Mouse (Mus musculus) forebrain, embryonic 10.5 days (tissue): Measurements from ENCODE around the gene B3galnt2. TPM values are rescaled to one million over a fixed set of nuclear protein-coding genes. Genes with fewer than 3 reads are reported as not detected.
"Not testable (repeated sequence)": the region's sequence is repeated elsewhere in the genome, so short reads cannot be mapped to it uniquely, and the experiment has no call there.

Source experiments
- DNase-seq: peaks from one replicate; pipeline ENCODE4 v3.0.0-alpha.2; 2017; ENCODE audit warnings: low spot score; ENCODE audit errors: extremely low spot score
- H3K27ac ChIP-seq: fragments of 300-500 bp; sonication (generic); 2 replicates; pipeline ENCODE4 v1.5.1; 2016; ENCODE audit warnings: mild to moderate bottlenecking
- H3K27me3 ChIP-seq: fragments of 300-500 bp; sonication (generic); 2 replicates; pipeline ENCODE4 v1.6.1; 2016; ENCODE audit warnings: mild to moderate bottlenecking; ENCODE audit not compliant: poor library complexity, severe bottlenecking
- H3K36me3 ChIP-seq: fragments of 300-500 bp; sonication (generic); replicated peaks from 2 replicates; pipeline ENCODE4 v1.6.1; 2016; ENCODE audit warnings: mild to moderate bottlenecking, moderate library complexity
- H3K4me1 ChIP-seq: fragments of 300-500 bp; sonication (generic); 2 replicates; pipeline ENCODE4 v1.6.1; 2016
- H3K4me3 ChIP-seq: fragments of 300-500 bp; sonication (generic); 2 replicates; pipeline ENCODE4 v1.5.1; 2016; ENCODE audit warnings: mild to moderate bottlenecking, moderate library complexity
- H3K9me3 ChIP-seq: fragments of 300-500 bp; sonication (generic); 2 replicates; pipeline ENCODE4 v1.6.1; 2016; ENCODE audit warnings: mild to moderate bottlenecking, moderate library complexity
- WGBS: fragments of 180-500 bp; shearing (Covaris S2); methylation state at CpG from one replicate; pipeline ENCODE4 v1.1.7; 2016; 5-methylcytosine and 5-hydroxymethylcytosine counted together
- polyA plus RNA-seq: library from polyadenylated mRNA; unstranded; fragments of >200 nt; fragmentation: Nextera tagmentation; extraction: Ambion mirVana; gene quantifications from 2 replicates; pipeline ENCODE4 v1.2.1, GENCODE M21; 2016

B3galnt2 gene
- polyA plus RNA-seq, 1 experiment from 2014 or later, result 48.1 TPM

DNA sequence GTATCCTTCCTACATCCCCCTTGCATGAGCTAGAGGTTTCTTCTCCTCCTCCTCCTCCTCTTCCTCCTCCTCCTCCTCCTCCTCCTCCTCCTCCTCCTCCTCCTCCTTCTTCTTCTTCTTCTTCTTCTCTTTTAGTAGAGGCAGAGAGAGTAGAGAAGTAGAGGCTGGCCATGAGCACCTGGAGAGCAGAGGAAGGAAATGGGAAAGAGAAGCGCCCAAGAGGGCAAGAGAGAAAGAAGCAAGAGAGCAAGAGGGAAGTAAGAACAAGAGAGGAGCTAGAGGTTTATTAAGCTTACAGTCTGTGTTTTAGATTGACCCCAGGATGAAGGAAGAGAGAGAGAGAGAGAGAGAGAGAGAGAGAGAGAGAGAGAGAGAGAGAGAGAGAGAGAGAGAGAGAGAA lies 27.6 kb downstream of the B3galnt2 start:
- not testable (repeated sequence) for H3K27ac ChIP-seq, H3K9me3 ChIP-seq, H3K27me3 ChIP-seq, H3K4me3 ChIP-seq, H3K4me1 ChIP-seq, DNase-seq
- WGBS, result 59% methylated on average over 1 of the region's 1 CpGs
- H3K36me3 ChIP-seq, result peaks cover 40% of the 10 kb centered on the region

DNA sequence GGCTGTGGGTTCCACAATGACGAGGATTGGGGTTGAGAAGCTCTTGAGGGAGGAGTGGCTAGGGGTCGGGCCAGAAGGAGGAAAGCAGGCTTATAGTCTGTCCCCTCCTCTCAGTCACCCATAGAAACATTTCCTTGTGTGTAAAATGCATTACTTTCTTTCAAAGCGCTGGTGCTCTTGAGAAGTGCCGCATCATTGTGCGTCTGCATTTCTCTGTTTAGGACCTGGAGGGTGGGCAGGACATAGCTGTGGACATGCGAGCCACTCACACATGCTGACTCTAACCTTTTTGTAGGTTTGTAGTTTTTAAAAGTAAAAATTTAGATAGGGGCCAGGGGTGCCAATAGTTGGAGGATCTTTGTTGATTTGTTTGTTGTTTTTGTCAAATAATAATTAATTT lies 29.3 kb downstream of the B3galnt2 start:
- peaks cover 41% of the 10 kb centered on the region for H3K36me3 ChIP-seq
- no peaks in the 10 kb centered on the region for H3K9me3 ChIP-seq
- no peak for DNase-seq
- 87% methylated on average over 6 of the region's 6 CpGs for WGBS
- no peak overlapping the region for H3K27ac ChIP-seq
- no peak overlapping the region for H3K4me3 ChIP-seq
- H3K27me3 ChIP-seq, result no peaks in the 10 kb centered on the region
- H3K4me1 ChIP-seq, result no peaks in the 10 kb centered on the region

DNA sequence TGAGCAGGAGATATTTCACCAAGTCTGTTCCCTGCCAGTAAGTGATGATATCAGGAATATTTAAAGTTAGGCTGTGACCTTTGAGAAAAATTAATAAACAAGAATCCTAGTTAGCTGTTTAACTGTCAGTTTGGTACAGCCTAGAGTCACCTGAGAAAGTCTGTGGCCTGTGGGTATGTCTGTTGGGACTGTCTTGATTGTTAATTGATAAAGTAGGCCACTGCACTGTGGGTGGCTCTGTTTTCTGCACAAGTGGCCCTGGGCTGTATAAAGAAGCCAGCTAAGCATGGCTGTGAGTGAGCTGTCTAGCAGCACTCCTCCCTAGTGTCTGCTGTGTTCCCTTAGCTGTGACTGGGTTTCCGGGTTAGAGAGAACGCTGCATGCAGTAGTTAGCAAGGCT lies 34.9 kb downstream of the B3galnt2 start:
- Histone ChIP-seq H3K27me3 (no peaks in the 10 kb centered on the region), H3K4me3 (no peak overlapping the region), H3K27ac (no peak overlapping the region), H3K36me3 (peaks cover 66% of the 10 kb centered on the region), H3K4me1 (no peaks in the 10 kb centered on the region), H3K9me3 (no peaks in the 10 kb centered on the region)
- WGBS, result 98% methylated on average over 2 of the region's 2 CpGs
- no peak for DNase-seq

DNA sequence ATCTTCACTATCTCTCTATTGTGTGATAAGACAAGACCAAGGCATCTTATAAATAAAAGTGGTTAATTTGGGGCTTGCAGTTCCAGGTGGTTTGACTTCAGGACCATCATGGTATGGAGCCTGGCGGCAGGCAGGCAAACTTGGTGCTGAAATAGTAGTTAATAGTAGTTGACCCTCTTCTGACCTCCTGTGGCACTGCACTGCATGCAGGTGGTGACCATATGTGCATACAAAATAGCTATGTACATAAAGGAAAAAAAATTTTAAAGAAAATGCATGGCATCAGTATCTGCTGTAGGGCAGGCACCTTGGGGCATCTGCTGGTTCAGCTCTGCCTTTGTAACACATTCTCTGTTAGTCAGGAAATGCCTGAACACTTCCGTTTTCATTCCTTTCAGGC lies 36.1 kb downstream of the B3galnt2 start:
- Histone ChIP-seq H3K4me3 (no peak overlapping the region), H3K9me3 (no peaks in the 10 kb centered on the region), H3K27ac (no peak overlapping the region), H3K27me3 (no peaks in the 10 kb centered on the region), H3K36me3 (peaks cover 77% of the 10 kb centered on the region), H3K4me1 (no peaks in the 10 kb centered on the region)
- 70% methylated on average over 2 of the region's 2 CpGs for WGBS
- DNase-seq, result no peak

DNA sequence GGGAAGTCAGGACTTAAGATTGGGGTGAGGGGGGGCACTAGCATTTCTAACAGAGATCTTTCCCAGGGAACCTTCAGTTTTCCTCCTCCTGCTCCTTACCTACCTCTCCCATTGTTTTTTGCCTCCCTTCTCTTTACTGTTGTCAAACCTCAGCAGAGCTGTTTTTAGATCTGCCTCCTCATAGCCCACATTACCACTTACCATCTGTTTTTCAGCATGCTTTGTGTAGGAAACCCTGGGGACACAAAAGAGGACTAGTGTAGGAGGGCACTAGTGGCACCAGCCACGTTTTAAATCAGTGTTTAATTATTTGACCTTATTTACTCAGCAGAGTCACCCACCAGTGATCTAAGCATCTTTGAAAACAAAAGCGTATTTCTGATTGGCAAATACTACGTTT lies 38.8 kb downstream of the B3galnt2 start:
- DNase-seq, result no peak
- Histone ChIP-seq H3K9me3 (no peaks in the 10 kb centered on the region), H3K27me3 (no peaks in the 10 kb centered on the region), H3K27ac (no peak overlapping the region), H3K36me3 (peaks cover 88% of the 10 kb centered on the region), H3K4me1 (no peaks in the 10 kb centered on the region), H3K4me3 (no peak overlapping the region)
- 84% methylated on average over 3 of the region's 3 CpGs for WGBS

DNA sequence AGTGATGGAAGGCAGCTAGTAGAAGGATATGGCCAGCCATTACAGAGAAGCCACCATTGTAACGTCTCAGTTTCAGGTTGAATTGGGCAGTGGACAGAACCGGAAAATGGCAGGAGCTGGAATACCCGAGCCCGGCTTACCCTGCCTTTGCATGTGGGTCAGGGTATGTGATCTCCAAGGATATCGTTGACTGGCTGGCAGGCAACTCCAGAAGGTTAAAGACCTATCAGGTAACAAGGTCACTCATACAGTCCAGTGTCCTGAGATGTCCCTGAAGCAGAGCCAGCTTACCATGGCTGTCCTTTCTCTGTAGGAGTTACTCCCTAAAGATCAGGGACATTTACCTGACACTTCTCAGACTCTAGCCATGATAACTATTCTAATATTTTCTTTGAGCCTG lies 40.8 kb downstream of the B3galnt2 start:
- Histone ChIP-seq H3K27me3 (no peaks in the 10 kb centered on the region), H3K36me3 (peaks cover 93% of the 10 kb centered on the region), H3K4me3 (no peak overlapping the region), H3K4me1 (no peaks in the 10 kb centered on the region), H3K27ac (no peak overlapping the region), H3K9me3 (no peaks in the 10 kb centered on the region)
- DNase-seq, result no peak
- 91% methylated on average over 5 of the region's 5 CpGs for WGBS

DNA sequence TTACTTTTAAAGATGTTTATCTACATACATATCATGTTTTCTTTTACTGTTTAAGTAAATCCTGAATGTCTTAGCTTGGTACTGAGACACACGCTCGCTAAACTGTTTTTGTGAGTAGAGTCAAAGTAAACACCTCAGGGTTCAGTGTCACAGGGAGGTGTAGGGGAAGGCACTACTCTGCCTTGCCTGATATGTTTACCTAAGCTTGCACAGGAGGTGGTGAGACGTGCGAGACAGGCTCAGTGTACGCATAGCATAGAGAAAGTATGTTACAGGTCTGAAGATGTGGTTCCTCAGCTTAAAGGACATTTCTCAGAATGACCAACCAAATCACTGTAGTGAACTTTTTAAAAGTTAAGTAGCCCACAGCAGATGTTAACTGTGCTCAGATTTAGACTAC lies 43.2 kb downstream of the B3galnt2 start:
- H3K4me1 ChIP-seq, result no peaks in the 10 kb centered on the region
- no peaks in the 10 kb centered on the region for H3K27me3 ChIP-seq
- 97% methylated on average over 5 of the region's 5 CpGs for WGBS
- H3K9me3 ChIP-seq, result no peaks in the 10 kb centered on the region
- H3K27ac ChIP-seq, result no peak overlapping the region
- H3K36me3 ChIP-seq, result peaks cover 100% of the 10 kb centered on the region
- H3K4me3 ChIP-seq, result no peak overlapping the region
- DNase-seq, result no peak

DNA sequence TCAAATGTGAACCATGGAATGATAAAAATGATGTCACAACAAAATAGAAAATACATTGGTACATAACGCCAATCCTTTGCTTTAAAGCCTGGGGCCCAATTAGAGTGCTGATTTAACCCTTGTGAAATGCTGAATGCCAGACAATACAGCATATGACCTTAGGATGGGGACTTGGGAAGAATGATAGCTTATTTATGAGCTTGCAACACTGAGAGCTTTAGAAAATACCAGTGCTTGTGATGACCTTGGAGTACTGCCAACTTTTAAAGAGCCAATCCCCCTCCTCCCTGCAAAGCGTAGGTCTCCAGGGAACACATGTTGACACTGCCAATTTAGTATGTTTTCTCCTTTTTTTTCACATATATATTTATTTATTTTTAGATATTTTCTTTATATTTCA lies 48.4 kb downstream of the B3galnt2 start:
- 94% methylated on average over 2 of the region's 2 CpGs for WGBS
- Histone ChIP-seq H3K4me3 (no peak overlapping the region), H3K27ac (no peak overlapping the region), H3K36me3 (peaks cover 89% of the 10 kb centered on the region), H3K4me1 (no peaks in the 10 kb centered on the region), H3K9me3 (no peaks in the 10 kb centered on the region), H3K27me3 (no peaks in the 10 kb centered on the region)
- DNase-seq, result no peak

DNA sequence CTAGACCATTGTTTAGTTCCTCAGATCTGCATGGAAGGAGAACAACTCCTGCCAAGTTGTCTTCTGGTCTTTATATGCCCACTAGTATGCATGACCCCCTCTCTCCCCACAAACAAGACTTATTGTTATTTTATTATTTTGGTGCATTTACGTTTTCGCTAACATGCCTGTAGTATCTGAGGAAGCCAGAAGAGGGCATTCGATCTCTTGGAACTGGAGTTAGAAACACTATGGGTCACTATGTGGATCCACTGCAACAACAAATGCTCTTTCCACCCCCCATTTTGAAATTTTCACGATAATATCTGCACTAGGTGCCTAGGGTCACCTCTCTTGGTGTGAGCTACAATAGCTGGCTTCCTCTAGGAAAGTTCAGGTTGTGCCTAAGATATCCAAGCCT lies 49.8 kb downstream of the B3galnt2 start:
- H3K4me1 ChIP-seq, result no peaks in the 10 kb centered on the region
- H3K36me3 ChIP-seq, result peaks cover 85% of the 10 kb centered on the region
- H3K9me3 ChIP-seq, result no peaks in the 10 kb centered on the region
- 87% methylated on average over 4 of the region's 4 CpGs for WGBS
- no peak for DNase-seq
- H3K27me3 ChIP-seq, result no peaks in the 10 kb centered on the region
- H3K4me3 ChIP-seq, result no peak overlapping the region
- H3K27ac ChIP-seq, result no peak overlapping the region

DNA sequence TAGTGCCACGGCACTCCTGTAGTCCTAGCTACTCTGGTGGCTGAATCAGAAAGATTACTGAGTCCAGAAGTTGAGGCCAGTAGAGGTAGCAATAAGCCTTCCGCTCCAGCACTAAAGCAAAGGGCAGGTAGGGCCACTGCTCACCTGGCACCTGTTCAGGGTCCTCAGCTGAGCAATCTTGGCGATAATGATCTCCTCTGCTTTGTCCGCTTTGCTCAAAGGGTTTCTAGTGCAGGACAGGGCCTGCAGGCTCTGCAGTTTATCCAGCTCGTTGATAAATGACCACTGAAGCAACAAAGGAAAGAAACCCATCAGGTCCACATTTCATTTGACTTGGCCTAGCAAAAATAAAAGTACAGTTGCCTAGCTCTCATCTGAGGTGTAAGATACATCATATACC lies 50.7 kb downstream of the B3galnt2 start:
- WGBS, result 89% methylated on average over 5 of the region's 5 CpGs
- H3K36me3 ChIP-seq, result peaks cover 84% of the 10 kb centered on the region

DNA sequence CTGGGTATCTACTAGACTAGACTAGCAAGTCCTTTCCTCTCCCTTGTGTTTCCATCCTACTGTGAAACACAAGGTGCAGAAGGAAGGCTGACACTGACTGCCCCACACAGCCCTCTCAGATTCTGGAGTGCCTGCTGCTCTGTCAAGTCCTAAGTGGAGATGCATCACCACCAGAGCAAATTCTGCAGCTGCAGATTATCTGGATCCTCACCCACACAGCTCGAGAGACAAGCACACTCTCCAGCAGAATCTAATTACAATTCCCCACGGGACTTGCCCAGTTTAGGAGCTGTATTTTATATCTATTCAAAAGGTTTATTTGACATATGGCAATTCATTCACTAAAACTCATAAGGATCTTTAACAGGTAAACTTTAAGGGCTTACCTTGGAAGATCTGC lies 51.8 kb downstream of the B3galnt2 start:
- DNase-seq, result no peak
- Histone ChIP-seq H3K27me3 (no peaks in the 10 kb centered on the region), H3K4me1 (no peaks in the 10 kb centered on the region), H3K27ac (no peak overlapping the region), H3K4me3 (no peak overlapping the region), H3K9me3 (no peaks in the 10 kb centered on the region), H3K36me3 (peaks cover 75% of the 10 kb centered on the region)
- WGBS, result 80% methylated on average over 2 of the region's 2 CpGs

More for the DNA sequence above, 50.7 kb downstream of the B3galnt2 start:
- no peak overlapping the region for H3K27ac ChIP-seq
- H3K9me3 ChIP-seq, result no peaks in the 10 kb centered on the region
- DNase-seq, result no peak
- no peaks in the 10 kb centered on the region for H3K27me3 ChIP-seq
- no peaks in the 10 kb centered on the region for H3K4me1 ChIP-seq
- H3K4me3 ChIP-seq, result no peak overlapping the region

DNA sequence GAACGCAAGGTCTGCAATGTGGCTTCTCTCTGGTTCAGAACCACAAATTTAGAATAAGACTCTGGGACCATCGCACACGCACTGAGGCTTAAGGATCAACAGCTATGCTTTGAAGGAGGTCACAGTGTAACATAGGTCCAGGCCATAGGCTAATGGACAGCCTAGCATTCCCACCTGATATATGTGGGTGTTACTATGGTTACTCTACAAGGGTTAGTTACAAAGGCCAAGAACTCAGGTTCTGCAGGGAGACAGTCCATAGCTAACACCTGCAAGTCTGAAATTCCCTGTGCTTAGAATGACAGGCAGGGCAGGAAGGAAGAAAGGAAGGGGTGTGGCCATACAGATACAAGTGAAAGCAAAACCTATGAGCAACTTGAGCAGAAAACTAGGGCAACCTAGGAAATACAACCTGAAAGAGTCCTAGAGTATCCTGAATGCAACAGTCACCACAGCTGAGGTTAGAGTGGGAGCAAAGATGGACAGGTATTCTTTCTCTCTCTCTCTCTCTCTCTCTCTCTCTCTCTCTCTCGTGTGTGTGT lies 57.3 kb downstream of the B3galnt2 start:
- no peak overlapping the region for H3K27ac ChIP-seq
- no peaks in the 10 kb centered on the region for H3K4me1 ChIP-seq
- H3K9me3 ChIP-seq, result no peaks in the 10 kb centered on the region
- H3K36me3 ChIP-seq, result peaks cover 61% of the 10 kb centered on the region
- no peaks in the 10 kb centered on the region for H3K27me3 ChIP-seq
- H3K4me3 ChIP-seq, result no peak overlapping the region
- 98% methylated on average over 4 of the region's 4 CpGs for WGBS
- DNase-seq, result no peak

DNA sequence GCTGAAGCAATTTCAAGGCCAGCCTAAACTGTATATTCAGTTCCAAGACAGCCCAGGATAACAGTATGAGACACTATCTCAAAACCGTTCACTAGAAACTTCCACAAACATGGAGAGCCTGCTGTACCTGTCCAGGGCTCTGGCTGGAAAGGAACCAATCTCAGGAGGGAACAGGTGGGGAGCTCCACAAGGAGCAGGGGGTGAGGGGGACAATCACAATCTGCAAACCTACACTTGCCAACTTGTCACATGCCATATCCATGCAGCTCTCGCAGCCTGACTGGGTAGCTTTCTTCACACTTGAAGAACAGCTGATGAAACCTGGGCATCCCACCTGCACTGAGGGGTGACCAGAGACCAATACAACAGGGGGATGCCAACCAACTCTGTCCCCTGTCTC lies 59.7 kb downstream of the B3galnt2 start:
- Histone ChIP-seq H3K27ac (no peak overlapping the region), H3K27me3 (no peaks in the 10 kb centered on the region), H3K9me3 (no peaks in the 10 kb centered on the region), H3K36me3 (peaks cover 73% of the 10 kb centered on the region), H3K4me3 (no peak overlapping the region), H3K4me1 (no peaks in the 10 kb centered on the region)
- no peak for DNase-seq
- WGBS, result 90% methylated on average over 2 of the region's 2 CpGs

DNA sequence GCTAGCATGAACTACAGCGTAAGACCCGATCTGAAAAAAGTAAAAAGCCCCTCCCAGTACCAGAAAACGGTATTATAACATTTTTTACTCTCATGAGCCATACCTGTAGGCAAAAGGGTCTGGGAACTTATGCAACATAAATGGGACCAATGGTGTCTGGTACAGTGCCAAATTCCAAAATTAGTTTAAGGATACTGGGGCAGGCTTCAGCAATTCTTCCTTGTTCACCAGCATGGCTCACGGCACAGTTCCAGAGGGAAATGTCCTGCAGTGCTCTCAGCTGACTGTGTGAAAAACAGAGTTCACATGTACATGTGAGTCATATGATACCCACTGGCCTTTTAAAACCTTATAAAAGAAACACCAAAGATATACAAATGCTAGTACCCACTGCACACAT lies 60.3 kb downstream of the B3galnt2 start:
- WGBS, result 94% methylated on average over 4 of the region's 4 CpGs
- Histone ChIP-seq H3K36me3 (peaks cover 73% of the 10 kb centered on the region), H3K27ac (no peak overlapping the region), H3K4me1 (no peaks in the 10 kb centered on the region), H3K27me3 (no peaks in the 10 kb centered on the region), H3K9me3 (no peaks in the 10 kb centered on the region), H3K4me3 (no peak overlapping the region)
- DNase-seq, result no peak
